Mouse (Mus musculus): ENCODE results near the gene Nup214. TPM values are rescaled to one million over a fixed set of nuclear protein-coding genes. Genes with fewer than 3 reads are reported as not detected.

The Nup214 gene
- polyA plus RNA-seq, 1 experiment = 91.9 TPM

- TF ChIP-seq POLR2A (IDR thresholded peaks at IDR 0.05; ENCODE audit: insufficient read depth, low read length) (no peak), CTCF (IDR thresholded peaks at IDR 0.05; ENCODE audit: low read depth, low read length) (no peak), EP300 (IDR thresholded peaks at IDR 0.05; ENCODE audit: insufficient read depth, low read depth, low read length) (no peak)
- Histone ChIP-seq H3K9me3 (replicated peaks; ENCODE audit: control insufficient read depth, insufficient read depth, low read length, poor library complexity, severe bottlenecking) (no peaks in the 10 kb centered on the region), H3K36me3 (ENCODE audit: control insufficient read depth, insufficient read depth, low read length, poor library complexity, severe bottlenecking) (peaks cover 37% of the 10 kb centered on the region), H3K27me3 (ENCODE audit: control insufficient read depth, insufficient read depth, low read length, poor library complexity, severe bottlenecking) (no peaks in the 10 kb centered on the region), H3K9ac (ENCODE audit: low read depth, poor library complexity, severe bottlenecking) (no peak overlapping the region), H3K4me3 (ENCODE audit: low read depth, low read length) (no peak overlapping the region), H3K4me1 (ENCODE audit: control insufficient read depth, insufficient read depth, low read length) (no peaks in the 10 kb centered on the region), H3K27ac (ENCODE audit: insufficient read depth, low read length) (no peak overlapping the region)
Measured at GRCm38 (mm10) chr2:32046009-32046408, 71.8 kb downstream of the Nup214 start.

GRCm38 (mm10) chr2:32047323-32047722, 73.1 kb downstream of the Nup214 start:
- H3K4me3 ChIP-seq (ENCODE audit: low read depth, low read length) = no peak overlapping the region
- no peak overlapping the region for H3K27ac ChIP-seq (ENCODE audit: insufficient read depth, low read length)
- H3K4me1 ChIP-seq (ENCODE audit: control insufficient read depth, insufficient read depth, low read length) = no peaks in the 10 kb centered on the region
- H3K9me3 ChIP-seq (replicated peaks; ENCODE audit: control insufficient read depth, insufficient read depth, low read length, poor library complexity, severe bottlenecking) = no peaks in the 10 kb centered on the region
- H3K27me3 ChIP-seq (ENCODE audit: control insufficient read depth, insufficient read depth, low read length, poor library complexity, severe bottlenecking) = no peaks in the 10 kb centered on the region
- no peak for TF ChIP-seq POLR2A (IDR thresholded peaks at IDR 0.05; ENCODE audit: insufficient read depth, low read length)
- no peak for TF ChIP-seq EP300 (IDR thresholded peaks at IDR 0.05; ENCODE audit: insufficient read depth, low read depth, low read length)
- no peak for TF ChIP-seq CTCF (IDR thresholded peaks at IDR 0.05; ENCODE audit: low read depth, low read length)
- H3K36me3 ChIP-seq (ENCODE audit: control insufficient read depth, insufficient read depth, low read length, poor library complexity, severe bottlenecking) = peaks cover 37% of the 10 kb centered on the region
- H3K9ac ChIP-seq (ENCODE audit: low read depth, poor library complexity, severe bottlenecking) = no peak overlapping the region

DNA sequence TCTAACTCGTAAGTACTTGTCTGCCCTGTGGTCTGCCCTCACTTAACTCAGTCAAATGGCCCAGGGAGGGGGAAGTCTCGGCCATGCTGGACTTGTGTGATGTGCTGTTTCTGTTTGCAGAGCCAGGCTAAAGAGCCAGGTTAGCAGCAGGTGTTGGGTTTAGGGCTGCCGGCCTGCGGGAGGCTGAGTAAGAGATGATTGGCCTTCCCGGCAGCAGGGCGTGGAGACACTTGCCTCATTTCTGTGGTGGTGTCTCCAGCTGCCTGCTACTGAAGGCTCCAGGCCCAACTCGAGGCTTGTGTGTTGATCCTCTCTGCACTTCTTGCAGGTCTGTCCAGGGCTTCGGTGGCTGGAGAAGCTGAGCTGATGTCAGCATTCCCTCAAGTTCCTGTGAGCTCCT, 77.6 kb downstream of the Nup214 start:
- Histone ChIP-seq H3K27me3 (ENCODE audit: control insufficient read depth, insufficient read depth, low read length, poor library complexity, severe bottlenecking) (no peaks in the 10 kb centered on the region), H3K9ac (ENCODE audit: low read depth, poor library complexity, severe bottlenecking) (no peak overlapping the region), H3K9me3 (replicated peaks; ENCODE audit: control insufficient read depth, insufficient read depth, low read length, poor library complexity, severe bottlenecking) (no peaks in the 10 kb centered on the region), H3K4me3 (ENCODE audit: low read depth, low read length) (no peak overlapping the region), H3K4me1 (ENCODE audit: control insufficient read depth, insufficient read depth, low read length) (no peaks in the 10 kb centered on the region), H3K27ac (ENCODE audit: insufficient read depth, low read length) (no peak overlapping the region), H3K36me3 (ENCODE audit: control insufficient read depth, insufficient read depth, low read length, poor library complexity, severe bottlenecking) (peaks cover 21% of the 10 kb centered on the region)
- TF ChIP-seq POLR2A (IDR thresholded peaks at IDR 0.05; ENCODE audit: insufficient read depth, low read length) = no peak
- no peak for TF ChIP-seq EP300 (IDR thresholded peaks at IDR 0.05; ENCODE audit: insufficient read depth, low read depth, low read length)
- TF ChIP-seq CTCF (IDR thresholded peaks at IDR 0.05; ENCODE audit: low read depth, low read length) = no peak

DNA sequence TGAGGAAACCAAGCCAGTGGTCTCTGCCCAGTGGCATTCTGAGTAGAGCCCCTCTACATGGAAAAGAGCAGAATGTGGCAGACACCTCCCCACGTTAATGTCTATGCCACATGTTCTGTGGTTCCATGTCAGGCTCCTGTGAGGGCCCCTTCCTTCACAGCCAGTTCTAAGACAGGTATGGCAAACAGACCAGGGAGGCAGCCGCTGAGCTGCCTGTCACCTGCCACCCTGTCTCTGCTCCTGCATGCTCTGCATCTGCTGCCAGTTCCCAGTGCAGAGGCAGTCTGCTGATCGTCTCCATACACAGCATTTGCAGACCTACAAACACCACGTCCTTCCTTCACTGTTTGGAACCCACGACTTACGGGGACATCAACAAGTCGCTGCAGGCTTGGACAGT, 78.2 kb downstream of the Nup214 start:
- TF ChIP-seq CTCF (IDR thresholded peaks at IDR 0.05; ENCODE audit: low read depth, low read length) = no peak
- no peak for TF ChIP-seq EP300 (IDR thresholded peaks at IDR 0.05; ENCODE audit: insufficient read depth, low read depth, low read length)
- no peak for TF ChIP-seq POLR2A (IDR thresholded peaks at IDR 0.05; ENCODE audit: insufficient read depth, low read length)
- Histone ChIP-seq H3K4me1 (ENCODE audit: control insufficient read depth, insufficient read depth, low read length) (no peaks in the 10 kb centered on the region), H3K9me3 (replicated peaks; ENCODE audit: control insufficient read depth, insufficient read depth, low read length, poor library complexity, severe bottlenecking) (no peaks in the 10 kb centered on the region), H3K27ac (ENCODE audit: insufficient read depth, low read length) (no peak overlapping the region), H3K27me3 (ENCODE audit: control insufficient read depth, insufficient read depth, low read length, poor library complexity, severe bottlenecking) (no peaks in the 10 kb centered on the region), H3K4me3 (ENCODE audit: low read depth, low read length) (no peak overlapping the region), H3K9ac (ENCODE audit: low read depth, poor library complexity, severe bottlenecking) (no peak overlapping the region), H3K36me3 (ENCODE audit: control insufficient read depth, insufficient read depth, low read length, poor library complexity, severe bottlenecking) (peaks cover 19% of the 10 kb centered on the region)

GRCm38 (mm10) chr2:32055357-32055965, 81.2 kb downstream of the Nup214 start:
- Histone ChIP-seq H3K27ac (ENCODE audit: insufficient read depth, low read length) (no peak overlapping the region), H3K36me3 (ENCODE audit: control insufficient read depth, insufficient read depth, low read length, poor library complexity, severe bottlenecking) (peaks cover 7% of the 10 kb centered on the region), H3K4me3 (ENCODE audit: low read depth, low read length) (no peak overlapping the region), H3K27me3 (ENCODE audit: control insufficient read depth, insufficient read depth, low read length, poor library complexity, severe bottlenecking) (no peaks in the 10 kb centered on the region), H3K9me3 (replicated peaks; ENCODE audit: control insufficient read depth, insufficient read depth, low read length, poor library complexity, severe bottlenecking) (no peaks in the 10 kb centered on the region), H3K9ac (ENCODE audit: low read depth, poor library complexity, severe bottlenecking) (no peak overlapping the region), H3K4me1 (ENCODE audit: control insufficient read depth, insufficient read depth, low read length) (no peaks in the 10 kb centered on the region)
- no peak for TF ChIP-seq CTCF (IDR thresholded peaks at IDR 0.05; ENCODE audit: low read depth, low read length)
- TF ChIP-seq EP300 (IDR thresholded peaks at IDR 0.05; ENCODE audit: insufficient read depth, low read depth, low read length) = no peak
- no peak for TF ChIP-seq POLR2A (IDR thresholded peaks at IDR 0.05; ENCODE audit: insufficient read depth, low read length)

GRCm38 (mm10) chr2:32056524-32056923, 82.3 kb downstream of the Nup214 start:
- Histone ChIP-seq H3K4me3 (ENCODE audit: low read depth, low read length) (no peak overlapping the region), H3K4me1 (ENCODE audit: control insufficient read depth, insufficient read depth, low read length) (no peaks in the 10 kb centered on the region), H3K27ac (ENCODE audit: insufficient read depth, low read length) (no peak overlapping the region), H3K36me3 (ENCODE audit: control insufficient read depth, insufficient read depth, low read length, poor library complexity, severe bottlenecking) (peaks cover 7% of the 10 kb centered on the region), H3K27me3 (ENCODE audit: control insufficient read depth, insufficient read depth, low read length, poor library complexity, severe bottlenecking) (no peaks in the 10 kb centered on the region), H3K9ac (ENCODE audit: low read depth, poor library complexity, severe bottlenecking) (no peak overlapping the region), H3K9me3 (replicated peaks; ENCODE audit: control insufficient read depth, insufficient read depth, low read length, poor library complexity, severe bottlenecking) (no peaks in the 10 kb centered on the region)
- TF ChIP-seq POLR2A (IDR thresholded peaks at IDR 0.05; ENCODE audit: insufficient read depth, low read length) (no peak), EP300 (IDR thresholded peaks at IDR 0.05; ENCODE audit: insufficient read depth, low read depth, low read length) (no peak), CTCF (IDR thresholded peaks at IDR 0.05; ENCODE audit: low read depth, low read length) (no peak)

All from ES-Bruce4 (cell line).